Mouse (Mus musculus): ENCODE measurements at regions not wholly inside any gene's neighbourhood (a gene's known extent, or its start where the extent isn't known, plus 50 kb on each side); places are given as distances from the start of the nearest gene placed in this dataset.

- DNase-seq = no peak
These were observed 56.1 kb downstream of the Gm4791 start for GRCm38 (mm10) chr9:47054595-47054994.

GRCm38 (mm10) chr9:47055558-47055957 is 57.0 kb downstream of the Gm4791 start:
- no peak for DNase-seq

- no peak for DNase-seq
These were observed 60.9 kb downstream of the Gm4791 start for GRCm38 (mm10) chr9:47059339-47060005.

DNA sequence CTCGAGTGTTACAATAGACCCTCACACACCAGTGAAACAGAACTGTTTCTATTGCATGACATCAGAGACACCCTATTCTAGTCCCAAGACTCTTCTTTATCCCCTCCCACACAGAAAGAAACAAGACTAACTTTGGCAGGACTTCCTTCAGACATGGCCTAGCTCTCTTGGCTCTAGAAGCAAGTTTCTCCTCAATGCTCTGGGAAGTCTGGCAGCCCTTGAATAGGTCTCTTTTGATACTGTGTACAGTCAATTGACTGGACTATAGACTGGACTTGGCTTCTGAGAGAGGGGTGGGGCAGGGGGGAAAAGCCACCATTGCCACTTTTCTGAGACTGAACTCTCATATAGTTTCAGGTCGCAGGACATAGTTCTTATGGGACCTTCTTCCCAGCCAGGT is 62.2 kb downstream of the Gm4791 start:
- no peak for DNase-seq

DNA sequence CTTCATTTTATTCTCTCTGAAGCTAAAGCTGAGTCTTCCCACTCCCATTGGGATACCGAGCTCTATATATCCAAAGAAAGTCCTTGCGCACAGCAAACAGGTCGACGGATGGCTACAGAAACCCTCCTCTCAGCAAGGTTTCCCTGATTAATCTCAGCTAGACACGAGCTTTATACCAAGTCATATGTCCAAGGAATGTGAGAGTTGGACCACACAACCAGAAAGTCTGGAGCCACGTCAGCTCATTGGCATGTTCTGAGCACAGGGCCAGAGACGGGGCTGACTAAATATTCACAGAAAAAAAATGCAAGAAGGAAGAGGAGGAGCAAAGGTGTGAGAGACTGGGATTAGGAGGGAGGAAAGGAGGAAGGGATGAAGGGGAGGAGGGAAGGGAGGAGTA is 64.0 kb downstream of the Gm4791 start:
- no peak for DNase-seq

GRCm38 (mm10) chr9:47063751-47064150 is 65.2 kb downstream of the Gm4791 start:
- DNase-seq = no peak

- no peak for DNase-seq
These were observed 66.0 kb downstream of the Gm4791 start for GRCm38 (mm10) chr9:47064463-47065032.

DNA sequence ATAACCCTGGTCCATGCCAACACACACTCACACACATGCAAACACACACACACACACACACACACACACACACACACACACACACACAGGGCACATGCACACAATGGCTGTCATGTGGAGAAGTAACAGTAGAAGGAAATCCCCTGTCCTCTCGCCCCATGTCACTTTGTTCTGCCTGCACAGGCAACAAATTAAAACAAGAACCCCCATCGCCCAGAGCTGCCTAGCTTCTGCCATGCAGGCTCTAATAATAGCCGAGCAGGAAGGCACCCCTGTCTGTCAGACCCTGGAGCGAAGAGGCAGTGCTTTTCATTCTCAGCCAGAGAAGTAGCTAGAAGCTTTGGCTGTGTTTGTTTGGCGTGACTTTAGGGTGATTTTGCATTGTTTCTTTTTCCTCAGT is 70.9 kb downstream of the Gm4791 start:
- no peak for DNase-seq

- no peak for DNase-seq
These were observed 72.4 kb downstream of the Gm4791 start for GRCm38 (mm10) chr9:47070958-47071357.

DNA sequence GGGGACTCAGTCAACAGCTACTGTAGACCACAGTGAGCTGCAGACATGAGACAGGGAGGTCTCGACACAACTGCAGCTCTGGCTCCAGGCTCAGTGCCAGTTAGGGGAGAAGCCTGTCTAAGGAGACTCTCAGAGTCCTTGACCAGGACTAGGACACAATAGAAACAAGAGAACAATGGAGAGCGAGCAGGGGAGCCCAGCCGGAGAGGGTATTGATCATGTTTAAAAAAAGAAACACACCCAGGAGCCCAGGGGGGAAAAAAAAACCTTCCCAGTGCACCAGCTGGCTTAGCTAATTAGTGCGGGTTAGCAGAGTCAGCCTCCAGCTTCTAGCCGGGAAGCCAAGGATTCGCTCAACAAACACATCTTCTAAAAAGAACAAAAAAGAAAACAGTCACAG is 78.4 kb downstream of the Gm4791 start:
- no peak for DNase-seq

- DNase-seq = no peak
These were observed 78.9 kb downstream of the Gm4791 start for GRCm38 (mm10) chr9:47077416-47077815.

GRCm38 (mm10) chr9:47077945-47078344 is 79.4 kb downstream of the Gm4791 start:
- no peak for DNase-seq

DNA sequence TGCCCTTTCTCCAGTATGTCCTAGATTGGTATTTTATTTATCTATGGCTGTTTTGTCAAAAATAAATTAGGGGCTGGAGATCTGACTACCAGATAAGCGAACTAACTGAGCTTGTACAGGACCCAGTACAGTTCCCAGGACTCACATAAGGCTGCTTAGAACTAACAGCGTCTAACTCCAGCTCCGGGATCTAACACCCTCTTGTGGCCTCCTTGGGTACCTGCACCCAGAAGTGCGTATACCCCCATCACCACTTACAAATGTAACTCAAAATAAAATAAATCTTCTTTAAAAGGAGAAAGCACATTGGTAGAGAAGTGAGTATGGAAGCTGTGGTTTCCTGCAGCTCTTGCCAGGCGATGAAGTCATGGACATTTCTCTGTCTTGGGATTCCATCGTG is 82.9 kb downstream of the Gm4791 start:
- no peak for DNase-seq

DNA sequence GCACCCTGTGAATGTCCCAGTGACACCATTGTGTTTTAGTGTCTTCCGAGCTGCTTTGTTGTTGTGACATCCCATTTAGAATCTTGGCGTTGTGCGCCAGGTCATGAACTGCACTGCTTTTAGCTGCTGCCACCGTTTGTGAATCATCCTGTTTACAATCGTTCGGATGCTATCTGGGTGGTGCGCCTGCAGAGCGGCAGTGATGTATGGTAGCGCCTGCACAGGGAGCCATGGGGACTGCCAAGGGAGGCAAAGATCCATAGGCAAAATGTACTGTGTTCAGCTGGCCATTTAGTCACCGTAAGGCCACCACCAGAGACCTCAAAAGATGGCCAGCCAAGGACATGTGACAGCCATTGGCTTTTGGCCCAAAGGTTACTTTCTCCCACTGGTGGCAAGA is 93.3 kb downstream of the Gm4791 start:
- DNase-seq = no peak

GRCm38 (mm10) chr9:47095656-47096055 is 97.1 kb downstream of the Gm4791 start:
- no peak for DNase-seq

- DNase-seq = no peak
These were observed 104.8 kb downstream of the Gm4791 start for GRCm38 (mm10) chr9:47103316-47103715.

- no peak for DNase-seq
These were observed 105.4 kb downstream of the Gm4791 start for GRCm38 (mm10) chr9:47103966-47104365.

DNA sequence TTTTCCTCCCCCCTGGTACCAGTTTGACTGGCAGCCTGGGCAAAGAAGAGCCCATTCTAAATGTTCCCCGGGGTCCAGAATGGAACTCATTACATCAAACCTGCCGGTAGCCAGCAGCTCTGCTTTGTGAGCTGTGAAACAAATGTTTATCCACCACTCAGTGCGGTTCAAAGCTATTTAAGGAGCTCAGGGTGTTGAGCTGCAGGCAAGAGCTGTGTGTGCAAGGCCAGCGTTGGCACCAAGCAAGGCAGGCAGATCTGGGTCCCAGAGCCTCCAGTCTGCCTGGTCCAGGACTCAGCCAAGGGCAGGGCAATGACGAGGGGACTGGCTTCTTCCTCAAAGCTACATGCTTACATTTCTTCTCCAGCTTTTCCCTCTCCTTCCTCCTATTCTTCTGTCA is 109.6 kb downstream of the Gm4791 start:
- DNase-seq = peak; percentile 17

DNA sequence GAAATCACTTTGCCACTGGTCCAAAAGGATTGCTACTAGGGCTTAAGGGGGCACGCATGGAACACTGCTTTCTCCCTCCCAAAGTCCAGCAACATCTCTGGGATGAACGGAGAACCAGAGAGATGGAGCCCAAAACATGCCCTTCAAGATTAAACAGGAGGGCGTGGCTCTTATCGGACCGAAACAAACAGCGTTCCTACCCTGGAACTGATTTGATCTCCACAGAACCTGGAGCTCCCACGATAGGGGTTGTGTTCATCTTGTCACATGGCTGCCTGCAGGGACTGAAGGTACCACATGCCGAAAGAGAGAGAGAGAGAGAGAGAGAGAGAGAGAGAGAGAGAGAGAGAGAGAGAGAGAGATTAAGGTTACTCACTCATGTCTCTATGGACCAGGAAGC is 120.7 kb downstream of the Gm4791 start:
- DNase-seq = no peak

DNA sequence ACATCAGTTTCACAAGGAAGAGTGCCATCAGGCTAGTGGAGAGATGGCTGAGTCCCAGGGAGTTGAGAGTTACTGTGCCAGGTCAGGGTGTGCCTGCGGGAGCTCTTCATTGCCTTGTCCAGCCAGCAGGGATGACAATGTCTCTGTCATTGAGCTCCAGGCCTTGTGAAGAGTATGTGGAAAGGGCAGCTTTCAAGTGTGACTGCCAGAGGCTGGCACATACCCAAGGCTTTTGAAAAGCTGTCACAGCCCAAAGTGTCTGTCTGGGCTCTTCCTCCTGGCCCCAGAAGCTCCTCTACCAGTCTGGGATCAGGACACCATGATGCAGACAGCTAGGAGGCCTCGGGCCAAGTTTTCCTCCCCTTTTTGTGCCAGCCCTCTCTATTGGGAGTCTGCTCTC is 124.6 kb downstream of the Gm4791 start:
- DNase-seq = no peak

DNA sequence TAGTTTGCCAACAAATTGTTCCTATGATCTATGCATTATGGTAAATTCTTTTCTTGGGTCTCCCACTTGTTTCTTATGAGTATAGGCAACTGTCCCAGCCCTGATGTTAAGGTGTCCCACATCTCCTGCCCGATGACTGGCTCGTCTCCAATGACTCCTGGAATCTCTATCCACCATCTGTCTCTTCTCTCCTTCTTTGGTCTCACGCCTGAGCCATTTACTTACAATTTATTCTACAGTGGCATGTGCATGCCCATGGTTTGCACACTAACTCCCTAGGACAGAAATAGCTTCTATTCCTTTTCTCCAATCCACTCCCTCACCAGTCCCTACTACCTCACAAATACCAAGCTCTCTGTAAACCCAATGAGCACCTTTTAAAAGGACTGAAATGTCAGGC is 127.0 kb downstream of the Gm4791 start:
- DNase-seq = peak; percentile 32

- no peak for DNase-seq
These were observed 127.7 kb downstream of the Gm4791 start for GRCm38 (mm10) chr9:47126236-47126635.

- no peak for DNase-seq
These were observed 129.3 kb downstream of the Gm4791 start for GRCm38 (mm10) chr9:47127756-47128424.

DNA sequence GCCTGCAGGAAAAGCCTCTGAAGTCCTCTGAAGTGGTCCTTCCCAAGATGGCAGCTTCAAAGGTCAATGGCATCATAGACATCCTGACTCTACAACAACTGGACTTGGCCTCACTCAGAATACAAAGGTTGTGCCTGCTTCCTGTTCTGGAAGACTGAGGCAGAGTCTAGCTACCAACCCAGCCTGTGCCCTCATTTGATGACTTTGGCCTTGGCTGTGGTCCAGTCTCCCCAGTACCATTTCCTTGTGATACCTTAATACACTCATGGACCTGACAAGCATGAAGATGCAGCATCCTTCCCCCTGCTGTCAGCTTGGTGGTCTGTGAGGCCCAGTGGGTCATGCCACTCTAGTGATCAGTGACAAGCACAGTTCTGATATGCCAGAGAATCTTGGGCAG is 130.6 kb downstream of the Gm4791 start:
- no peak for DNase-seq

- no peak for DNase-seq
These were observed 134.9 kb downstream of the Gm4791 start for GRCm38 (mm10) chr9:47133454-47133853.

Measured in right cerebral cortex, postnatal 25 days (tissue).